ENCODE assay signal across 8 mouse cellular contexts in the genomic region with DNA sequence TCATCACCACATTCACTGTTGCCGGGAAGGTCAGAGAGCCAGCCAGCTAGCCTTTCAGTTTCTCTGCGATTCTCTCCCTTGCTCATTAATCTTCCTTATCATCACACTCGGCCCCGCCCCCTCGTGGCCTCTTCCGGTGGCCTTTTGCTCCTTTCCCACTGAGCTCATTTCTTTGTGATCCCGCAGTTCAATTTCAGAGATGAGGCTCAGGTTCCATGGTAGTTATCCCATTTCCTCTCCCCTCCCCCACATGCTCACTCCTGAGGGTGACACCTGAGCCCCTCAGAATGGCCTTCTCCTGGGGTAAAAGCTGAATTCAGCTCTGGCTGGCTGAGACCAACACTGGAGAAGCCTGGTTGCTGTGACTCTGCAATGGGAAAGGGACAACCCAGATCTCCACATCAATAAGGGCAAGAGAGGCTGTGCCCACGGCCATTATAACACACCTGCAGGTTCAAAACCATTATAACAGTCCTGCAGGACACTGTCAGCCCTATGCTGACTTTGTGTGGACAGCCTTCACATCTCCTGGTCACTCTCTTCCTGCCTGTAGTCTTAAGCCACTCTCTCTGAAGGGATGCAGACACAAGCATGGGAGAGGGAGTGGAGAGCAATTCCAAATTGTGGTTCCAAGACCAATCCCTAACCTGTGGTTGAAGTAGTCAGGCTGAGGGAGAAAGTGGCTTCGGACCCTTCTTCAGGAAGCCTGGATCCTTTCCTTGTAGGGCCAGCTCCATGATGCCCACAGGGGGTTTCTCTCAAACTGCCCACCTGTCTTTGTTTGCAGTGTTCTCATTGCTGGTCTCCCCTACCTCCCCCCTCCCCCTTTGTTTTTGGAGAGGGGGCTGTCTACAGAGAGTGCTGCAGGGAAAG. TPM values are rescaled to one million over a fixed set of nuclear protein-coding genes. Genes with fewer than 3 reads are reported as not detected.
DNase-seq lines count a peak whose midpoint lies in the region; ATAC-seq and TF ChIP-seq lines count a peak whose summit lies in the region.

No protein-coding gene starts in this region.

- H3ac ChIP-seq in myocyte (ENCODE audit: control insufficient read depth, insufficient read length), result no peak overlapping the region

- H3K4me1 ChIP-seq in forebrain, embryonic 15.5 days, result peaks cover 39% of the 10 kb centered on the region

- WGBS in forebrain, embryonic 15.5 days, result 4% methylated on average over 9 of the region's 9 CpGs

- H3K4me3 ChIP-seq in forebrain, embryonic 15.5 days, result 0 out of 2 replicates have a peak overlapping the region, but pooled peaks have one; percentile 22
- no peak overlapping the region for H3K4me3 ChIP-seq in myocyte

- H3K79me2 ChIP-seq in myocyte (ENCODE audit: control insufficient read depth, insufficient read depth), result peaks cover 5% of the 10 kb centered on the region

- H3K27me3 ChIP-seq in forebrain, embryonic 15.5 days, result no peaks in the 10 kb centered on the region
- no peaks in the 10 kb centered on the region for H3K27me3 ChIP-seq in myocyte (ENCODE audit: control insufficient read depth, insufficient read depth, insufficient read length)

- H3K9ac ChIP-seq in forebrain, embryonic 15.5 days (replicated peaks), result peak overlapping the region; percentile 31; the same call in 1 of the 2 replicates

- TF ChIP-seq POLR2A in myocyte (IDR thresholded peaks at IDR 0.05; ENCODE audit: insufficient read length, low read depth), result no peak

- peak; percentile 38 for DNase-seq in thymus, postnatal 14 days
- no peak for DNase-seq in thymus, postnatal 36 days
- DNase-seq in kidney, postnatal 36 days, result peak; percentile 40 to 67
- no peak for DNase-seq in urinary bladder, postnatal 14 days (ENCODE audit: low spot score)
- no peak for DNase-seq in urinary bladder, adult 2 months (ENCODE audit: low spot score)
- DNase-seq in ovary, postnatal 10 days (ENCODE audit: low spot score), result no peak

- H3K27ac ChIP-seq in forebrain, embryonic 15.5 days (replicated peaks), result peak overlapping the region; percentile 80

- no peaks in the 10 kb centered on the region for H3K36me3 ChIP-seq in forebrain, embryonic 15.5 days
- peaks cover 4% of the 10 kb centered on the region for H3K36me3 ChIP-seq in myocyte (ENCODE audit: control insufficient read depth, insufficient read depth)

- peak overlapping the region; percentile 46 for H3K4me2 ChIP-seq in forebrain, embryonic 15.5 days (replicated peaks)
- H3K4me2 ChIP-seq in myocyte (ENCODE audit: low read depth), result peak overlapping the region; percentile 61

- ATAC-seq in forebrain, embryonic 15.5 days (replicated peaks), result no peak

- no peaks in the 10 kb centered on the region for H3K9me3 ChIP-seq in forebrain, embryonic 15.5 days

TF ChIP-seq in myocyte, 11 proteins besides CTCF, POLR2A, EP300 and RAD21:
- TF ChIP-seq USF1 (IDR thresholded peaks at IDR 0.05; ENCODE audit: low read depth) (no peak), E2F4 (IDR thresholded peaks at IDR 0.05; ENCODE audit: insufficient read depth) (no peak), TCF12 (IDR thresholded peaks at IDR 0.05; ENCODE audit: insufficient read depth, poor library complexity, severe bottlenecking) (no peak), REST (IDR thresholded peaks at IDR 0.05; ENCODE audit: insufficient read depth, insufficient read length) (no peak), POLR2AphosphoS2 (IDR thresholded peaks at IDR 0.05; ENCODE audit: insufficient read length, low read depth) (no peak), TCF3 (IDR thresholded peaks at IDR 0.05; ENCODE audit: insufficient read length, low read depth) (no peak), SRF (IDR thresholded peaks at IDR 0.05; ENCODE audit: control insufficient read depth, insufficient read length, low read depth) (no peak), CEBPB (IDR thresholded peaks at IDR 0.05; ENCODE audit: insufficient read depth, poor library complexity, severe bottlenecking) (no peak), MYOD1 (IDR thresholded peaks at IDR 0.05; ENCODE audit: control insufficient read depth in 1 of 3, insufficient read length in 2 of 3, low read depth in 2 of 3) (no peak), MYOG (IDR thresholded peaks at IDR 0.05; ENCODE audit: control insufficient read depth in 1 of 3, insufficient read depth in 1 of 3, insufficient read length in 2 of 3, low read depth in 2 of 3) (no peak), MAX (IDR thresholded peaks at IDR 0.05; ENCODE audit: low read depth) (no peak)

RNA-seq across cellular contexts. Expression of gene Lrrc75a, which starts 18.7 kb away (rescaled TPM):
- 11.1 and 11.3 TPM in 2 replicates for polyA plus RNA-seq in forebrain, embryonic 15.5 days (2015; fragmentation: Nextera tagmentation; extraction: Ambion mirVana)
- 19.5 TPM for polyA plus RNA-seq in myocyte (2012; fragmentation: generic; extraction: Trizol)
- polyA plus RNA-seq in urinary bladder, adult 2 months (2012; rRNA removed), result 14.0 and 15.4 TPM in 2 replicates

RNA-seq across cellular contexts. Expression of gene Mmgt2, which starts 18.9 kb away (rescaled TPM):
- 26.2 and 30.7 TPM in 2 replicates for polyA plus RNA-seq in forebrain, embryonic 15.5 days (2015; fragmentation: Nextera tagmentation; extraction: Ambion mirVana)
- 29.2 TPM for polyA plus RNA-seq in myocyte (2012; fragmentation: generic; extraction: Trizol)
- 73.5 and 89.4 TPM in 2 replicates for polyA plus RNA-seq in urinary bladder, adult 2 months (2012; rRNA removed)

RNA-seq across cellular contexts. Expression of gene Trpv2, which starts 55.3 kb away (rescaled TPM):
- polyA plus RNA-seq in forebrain, embryonic 15.5 days (2015; fragmentation: Nextera tagmentation; extraction: Ambion mirVana), result 17.1 and 19.8 TPM in 2 replicates
- 5.4 TPM for polyA plus RNA-seq in myocyte (2012; fragmentation: generic; extraction: Trizol)
- 52.6 and 62.0 TPM in 2 replicates for polyA plus RNA-seq in urinary bladder, adult 2 months (2012; rRNA removed)

Comparison
In these comparisons a context has a peak if more than half of its experiments do, and no peak if none do; other contexts are left out.
1. DNase-seq: peak in thymus, postnatal 14 days (single experiment) and kidney, postnatal 36 days (2 of 2); none in thymus, postnatal 36 days (0 of 2), urinary bladder, postnatal 14 days (single experiment), urinary bladder, adult 2 months (single experiment) and ovary, postnatal 10 days (single experiment).